Mouse (Mus musculus) heart, embryonic 11.5 days (tissue): ENCODE results near the gene Hoxa6. TPM values are rescaled to one million over a fixed set of nuclear protein-coding genes. Genes with fewer than 3 reads are reported as not detected.

ENCODE experiments used
- ATAC-seq: fragments of 200-750 bp; cut with Nextera tagmentation; replicated peaks from 2 replicates; pipeline ENCODE4 v1.8.0; 2017; ENCODE audit warnings: moderate library complexity; ENCODE audit not compliant: insufficient number of reproducible peaks, low FRiP score, low TSS enrichment
- H3K27ac ChIP-seq: fragments of 300-500 bp; sonication (generic); 2 replicates; pipeline ENCODE4 v1.5.1; 2014; ENCODE audit warnings: mild to moderate bottlenecking, low read depth, low read length
- H3K27me3 ChIP-seq: fragments of 300-500 bp; sonication (generic); 2 replicates; pipeline ENCODE4 v1.6.1; 2014; ENCODE audit warnings: mild to moderate bottlenecking, low read length, mixed read lengths; ENCODE audit not compliant: control insufficient read depth, insufficient read depth
- H3K36me3 ChIP-seq: fragments of 300-500 bp; sonication (generic); 2 replicates; pipeline ENCODE4 v1.6.1; 2014; ENCODE audit warnings: mild to moderate bottlenecking, low read length, moderate library complexity, mixed read lengths; ENCODE audit not compliant: control insufficient read depth, insufficient read depth
- H3K4me1 ChIP-seq: fragments of 300-500 bp; sonication (generic); 2 replicates; pipeline ENCODE4 v1.6.1; 2014; ENCODE audit warnings: low read length; ENCODE audit not compliant: control insufficient read depth, insufficient read depth
- H3K4me2 ChIP-seq: fragments of 300-500 bp; sonication (generic); 2 replicates; pipeline ENCODE4 v1.6.1; 2014; ENCODE audit warnings: mild to moderate bottlenecking, moderate library complexity
- H3K4me3 ChIP-seq: fragments of 300-500 bp; sonication (generic); 2 replicates; pipeline ENCODE4 v1.5.1; 2014; ENCODE audit warnings: low read depth, low read length
- H3K9ac ChIP-seq: fragments of 300-500 bp; sonication (generic); 2 replicates; pipeline ENCODE4 v1.6.1; 2014; ENCODE audit warnings: mild to moderate bottlenecking, low read depth, low read length, moderate library complexity
- H3K9me3 ChIP-seq: fragments of 300-500 bp; sonication (generic); replicated peaks from 2 replicates; pipeline ENCODE4 v1.6.1; 2016; ENCODE audit warnings: low read length; ENCODE audit not compliant: control insufficient read depth
- WGBS: fragments of 180-500 bp; shearing (Covaris S2); extraction: QIAGEN DNeasy Blood & Tissue Kit; methylation state at CpG from one replicate; pipeline ENCODE4 v1.1.7; 2014; ENCODE audit not compliant: insufficient replicate concordance; 5-methylcytosine and 5-hydroxymethylcytosine counted together
- polyA plus RNA-seq: library from polyadenylated mRNA; unstranded; fragments of >200 nt; fragmentation: Nextera tagmentation; extraction: Ambion mirVana; gene quantifications from 2 replicates; pipeline ENCODE4 v1.2.1, GENCODE M21; 2014

The Hoxa6 gene
- polyA plus RNA-seq, 1 experiment from 2014 or later, result not detected

- no peaks in the 10 kb centered on the region for H3K4me1 ChIP-seq
- H3K27me3 ChIP-seq, result peaks cover 99% of the 10 kb centered on the region
- no peaks in the 10 kb centered on the region for H3K36me3 ChIP-seq
- no peak overlapping the region for H3K4me2 ChIP-seq
- no peak overlapping the region for H3K27ac ChIP-seq
- no peaks in the 10 kb centered on the region for H3K9me3 ChIP-seq
- H3K9ac ChIP-seq, result no peak overlapping the region
- WGBS, result 31% methylated on average over 2 of the region's 2 CpGs
- ATAC-seq, result no peak
- H3K4me3 ChIP-seq, result no peak overlapping the region
Measured at GRCm38 (mm10) chr6:52182030-52182429, 26.5 kb downstream of the Hoxa6 start.

GRCm38 (mm10) chr6:52180726-52181125, 27.8 kb downstream of the Hoxa6 start:
- Histone ChIP-seq H3K4me3 (no peak overlapping the region), H3K36me3 (no peaks in the 10 kb centered on the region), H3K27ac (no peak overlapping the region), H3K4me2 (no peak overlapping the region; the same call in 1 of the 2 replicates), H3K9ac (no peak overlapping the region), H3K9me3 (no peaks in the 10 kb centered on the region), H3K4me1 (no peaks in the 10 kb centered on the region), H3K27me3 (peaks cover 95% of the 10 kb centered on the region)
- ATAC-seq, result no peak
- 17% methylated on average over 3 of the region's 3 CpGs for WGBS

GRCm38 (mm10) chr6:52180213-52180710, 28.3 kb downstream of the Hoxa6 start:
- Histone ChIP-seq H3K9me3 (no peaks in the 10 kb centered on the region), H3K36me3 (no peaks in the 10 kb centered on the region), H3K27me3 (peaks cover 95% of the 10 kb centered on the region), H3K27ac (no peak overlapping the region), H3K9ac (no peak overlapping the region; the same call in 1 of the 2 replicates), H3K4me1 (no peaks in the 10 kb centered on the region), H3K4me3 (peak overlapping the region; percentile 15), H3K4me2 (peak overlapping the region; percentile 45)
- no peak for ATAC-seq
- WGBS, result 9% methylated on average over 11 of the region's 11 CpGs

GRCm38 (mm10) chr6:52179690-52180089, 28.8 kb downstream of the Hoxa6 start:
- WGBS, result 4% methylated on average over 10 of the region's 10 CpGs
- Histone ChIP-seq H3K27me3 (peaks cover 95% of the 10 kb centered on the region), H3K36me3 (no peaks in the 10 kb centered on the region), H3K9me3 (no peaks in the 10 kb centered on the region), H3K4me2 (peak overlapping the region; percentile 45), H3K4me1 (no peaks in the 10 kb centered on the region), H3K9ac (peak overlapping the region; percentile 50; the same call in 1 of the 2 replicates), H3K27ac (peak overlapping the region; percentile 18; the same call in 1 of the 2 replicates), H3K4me3 (peak overlapping the region; percentile 18)
- no peak for ATAC-seq

- Histone ChIP-seq H3K9ac (peak overlapping the region; percentile 50; the same call in 1 of the 2 replicates), H3K4me1 (no peaks in the 10 kb centered on the region), H3K36me3 (no peaks in the 10 kb centered on the region), H3K27ac (peak overlapping the region; percentile 18; the same call in 1 of the 2 replicates), H3K4me3 (peak overlapping the region; percentile 18), H3K9me3 (no peaks in the 10 kb centered on the region), H3K4me2 (peak overlapping the region; percentile 45), H3K27me3 (peaks cover 93% of the 10 kb centered on the region)
- WGBS, result 6% methylated on average over 4 of the region's 4 CpGs
- ATAC-seq, result no peak
Measured at GRCm38 (mm10) chr6:52178918-52179665, 29.4 kb downstream of the Hoxa6 start.

GRCm38 (mm10) chr6:52177806-52178205, 30.7 kb downstream of the Hoxa6 start:
- H3K27ac ChIP-seq, result no peak overlapping the region; the same call in 1 of the 2 replicates
- no peaks in the 10 kb centered on the region for H3K36me3 ChIP-seq
- H3K4me3 ChIP-seq, result peak overlapping the region; percentile 38
- H3K9me3 ChIP-seq, result no peaks in the 10 kb centered on the region
- H3K4me2 ChIP-seq, result peak overlapping the region; percentile 20; the same call in 1 of the 2 replicates
- H3K27me3 ChIP-seq, result peaks cover 92% of the 10 kb centered on the region
- no peaks in the 10 kb centered on the region for H3K4me1 ChIP-seq
- peak overlapping the region; percentile 60; the same call in 1 of the 2 replicates for H3K9ac ChIP-seq
- 2% methylated on average over 9 of the region's 9 CpGs for WGBS
- ATAC-seq, result no peak

GRCm38 (mm10) chr6:52177061-52177735, 31.3 kb downstream of the Hoxa6 start, which contains the start of gene 5730596B20Rik:
Gene 5730596B20Rik, plus strand, starts transcription at chr6:52177498.
- no peaks in the 10 kb centered on the region for H3K4me1 ChIP-seq
- peak within 1 kb of the TSS; percentile 25; the same call in 1 of the 2 replicates for H3K27ac ChIP-seq

GRCm38 (mm10) chr6:52176391-52176790, 32.1 kb downstream of the Hoxa6 start:
- H3K4me3 ChIP-seq, result peak overlapping the region; percentile 38
- no peak for ATAC-seq
- no peaks in the 10 kb centered on the region for H3K36me3 ChIP-seq
- 2% methylated on average over 6 of the region's 6 CpGs for WGBS
- no peaks in the 10 kb centered on the region for H3K9me3 ChIP-seq
- peak overlapping the region; percentile 60; the same call in 1 of the 2 replicates for H3K9ac ChIP-seq
- H3K27ac ChIP-seq, result peak overlapping the region; percentile 25; the same call in 1 of the 2 replicates
- H3K4me1 ChIP-seq, result 0 out of 2 replicates have a peak, but pooled peaks cover 2% of the 10 kb centered on the region
- peak overlapping the region; percentile 20 for H3K4me2 ChIP-seq
- peaks cover 92% of the 10 kb centered on the region for H3K27me3 ChIP-seq

More at GRCm38 (mm10) chr6:52177061-52177735, 31.3 kb downstream of the Hoxa6 start, which contains the start of gene 5730596B20Rik:
- no peaks in the 10 kb centered on the region for H3K36me3 ChIP-seq
- H3K27me3 ChIP-seq, result peaks cover 92% of the 10 kb centered on the region
- under 1% methylated on average over 36 of the region's 36 CpGs for WGBS
- ATAC-seq, result no peak
- no peaks in the 10 kb centered on the region for H3K9me3 ChIP-seq
- peak within 1 kb of the TSS; percentile 38 for H3K4me3 ChIP-seq
- H3K9ac ChIP-seq, result peak within 1 kb of the TSS; percentile 60; the same call in 1 of the 2 replicates
- peak within 1 kb of the TSS; percentile 45 for H3K4me2 ChIP-seq
